Mouse (Mus musculus) CD4-positive, CD25-positive, alpha-beta regulatory T cell, adult 4 months (primary cell): ENCODE data around the gene Tomm40. TPM values are rescaled to one million over a fixed set of nuclear protein-coding genes. Genes with fewer than 3 reads are reported as not detected.
"Not testable (repeated sequence)": the region's sequence is repeated elsewhere in the genome, so short reads cannot be mapped to it uniquely, and the experiment has no call there.

ENCODE experiments used
- ATAC-seq: one replicate; pipeline ENCODE4 v1.8.0; 2017
- polyA plus RNA-seq, 2 experiments: library from polyadenylated mRNA; unstranded; fragments of 100-300 nt; shearing (Covaris generic); gene quantifications; one replicate each; pipeline ENCODE4 v1.2.1; 2017

Gene Tomm40
- polyA plus RNA-seq, 2 experiments from 2014 or later = 3.7 to 6.9 TPM

GRCm38 (mm10) chr7:19704475-19704874 lies 10.8 kb downstream of the Tomm40 start:
- no peak for ATAC-seq

DNA sequence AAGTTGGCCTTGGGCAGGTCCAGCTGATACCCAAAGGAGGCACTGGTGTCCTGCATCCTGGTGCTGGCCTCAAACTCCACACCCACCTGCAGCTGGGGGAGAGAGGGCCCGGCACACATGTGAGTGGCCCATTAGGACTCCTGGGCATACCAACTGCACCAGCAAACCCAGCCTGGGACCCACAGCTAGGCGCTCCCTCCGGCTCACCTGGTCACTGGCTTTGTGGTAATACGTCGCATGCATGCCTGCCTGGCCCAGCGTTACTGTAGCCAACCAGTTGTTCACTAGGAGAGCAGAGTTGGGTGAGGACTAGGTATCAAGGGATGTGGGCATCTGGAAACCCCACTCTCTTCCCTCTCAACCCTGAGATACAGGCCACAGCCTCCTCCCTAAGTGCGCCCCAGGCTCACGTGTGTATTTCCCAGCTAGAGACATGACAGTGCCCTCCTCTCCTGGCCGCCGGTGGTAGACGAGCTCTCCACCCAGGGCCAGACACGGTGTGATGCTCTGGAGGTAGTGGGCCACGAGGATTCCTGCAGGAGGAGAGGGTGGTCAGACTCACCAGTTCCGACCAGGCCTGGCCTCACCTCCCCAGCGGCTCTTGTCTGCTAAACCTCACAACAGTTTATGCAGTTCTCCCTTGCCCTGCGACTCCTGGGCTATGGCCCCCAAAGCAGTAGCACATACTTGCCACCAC lies 12.2 kb downstream of the Tomm40 start:
- no peak for ATAC-seq

GRCm38 (mm10) chr7:19701069-19701761 lies 14.0 kb downstream of the Tomm40 start:
- no peak for ATAC-seq

GRCm38 (mm10) chr7:19700299-19701068 lies 14.8 kb downstream of the Tomm40 start:
- ATAC-seq = no peak

DNA sequence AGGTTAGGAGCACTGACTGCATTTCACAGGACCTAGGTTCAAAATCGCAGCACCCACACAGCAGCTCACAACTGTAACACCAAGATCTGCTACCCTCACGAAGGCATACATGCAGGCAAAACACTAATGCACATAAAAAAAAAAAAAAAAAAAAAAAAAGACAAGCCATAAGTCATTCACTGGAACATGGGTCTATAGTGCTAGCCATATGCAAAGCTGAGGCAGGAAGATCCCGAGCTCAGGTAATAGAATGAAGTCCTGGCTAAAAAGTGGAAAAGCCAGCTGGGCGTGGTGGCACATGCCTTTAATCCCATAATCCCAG lies 15.4 kb downstream of the Tomm40 start:
- ATAC-seq = no peak

DNA sequence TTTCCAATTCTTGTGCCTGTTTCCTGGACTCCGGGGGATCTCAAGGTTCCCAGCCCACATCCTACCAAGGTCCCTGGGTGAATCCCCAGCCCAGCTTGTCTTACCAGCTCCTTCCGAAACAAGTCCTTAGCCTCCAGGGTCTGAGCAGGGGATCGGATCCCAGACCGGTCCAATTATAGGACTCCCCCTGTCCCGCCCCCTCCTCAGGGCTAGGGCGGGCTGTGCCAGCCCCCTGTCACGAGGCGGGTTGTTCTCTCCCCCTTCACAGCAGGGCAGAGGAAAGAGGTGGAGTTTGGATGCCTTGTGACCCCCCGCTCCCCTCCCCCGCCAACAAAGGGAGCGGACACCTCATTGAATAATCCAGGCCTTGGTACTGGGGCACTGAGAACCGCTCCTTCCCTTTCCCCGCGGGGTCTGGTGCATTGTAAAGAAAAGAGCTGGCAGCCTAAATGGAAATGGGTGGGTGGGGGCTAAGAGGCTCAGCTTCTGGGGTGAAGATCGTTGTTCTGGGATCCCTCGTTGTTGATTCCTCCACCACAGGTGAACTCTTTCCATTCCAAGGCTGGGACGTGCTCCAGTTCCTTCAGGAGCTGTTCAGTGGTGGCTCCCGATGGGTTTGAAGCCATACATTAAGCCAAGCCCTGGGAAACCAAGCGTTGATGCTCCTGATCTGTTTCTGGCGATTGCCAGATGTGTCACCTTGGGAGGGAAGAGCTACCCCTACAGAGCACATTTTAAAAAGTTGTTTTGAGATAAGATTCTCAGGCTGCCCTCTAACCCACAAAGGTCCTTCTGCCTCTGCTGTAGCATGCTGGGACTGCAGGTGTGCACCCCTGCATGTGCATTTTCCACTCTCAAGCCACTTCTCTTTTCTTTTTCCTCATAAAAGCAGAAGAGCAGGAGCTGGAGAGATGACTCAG lies 16.1 kb downstream of the Tomm40 start, which contains the start of gene Apoe:
Gene Apoe, minus strand, starts transcription at position 282 of the 920 bp plus-strand sequence.
- ATAC-seq = no peak

DNA sequence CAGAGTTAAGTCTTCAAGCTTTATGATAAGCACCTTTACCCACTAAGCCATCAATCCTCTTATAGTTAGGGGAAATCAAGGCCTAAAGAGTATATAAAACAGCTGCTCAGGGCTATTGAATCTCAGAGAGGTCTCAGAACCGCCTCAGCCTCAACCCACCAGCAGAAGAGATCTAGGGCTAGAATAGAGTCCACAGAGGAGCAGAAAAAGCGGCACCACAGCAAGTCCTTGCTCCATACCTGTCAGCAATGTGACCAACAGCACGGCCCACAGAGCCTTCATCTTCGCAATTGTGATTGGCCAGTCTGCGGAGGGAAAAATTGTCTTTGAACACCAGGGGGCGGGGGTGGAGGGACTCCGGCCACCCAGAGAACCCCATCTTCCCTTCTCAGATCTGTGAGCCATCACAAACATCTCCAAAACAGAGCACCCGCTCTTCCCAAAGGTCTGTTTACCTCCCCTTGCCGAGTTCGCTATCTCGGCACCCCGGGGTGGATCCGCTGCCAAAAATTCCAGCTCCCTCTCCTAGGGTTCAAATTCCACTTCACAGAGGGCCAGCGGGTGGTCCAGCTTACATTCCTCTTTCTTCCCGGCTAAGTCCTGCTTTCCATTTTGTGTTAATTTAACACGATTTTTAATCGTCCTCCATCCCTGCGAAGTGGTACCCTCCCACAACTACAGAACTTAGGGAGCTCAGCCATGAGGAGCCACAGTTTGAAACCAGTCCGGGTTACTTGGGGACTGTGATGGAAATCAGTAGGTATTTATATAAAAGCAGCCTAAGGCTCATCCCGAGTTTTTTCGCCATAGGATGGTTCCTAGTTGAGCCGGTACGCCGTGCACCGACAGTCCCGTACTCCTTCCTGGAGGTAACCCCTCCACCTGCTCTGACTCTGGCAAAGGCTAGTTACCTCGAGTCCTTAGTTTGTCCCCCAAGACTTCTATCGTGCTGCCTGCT lies 17.0 kb downstream of the Tomm40 start:
- ATAC-seq = no peak

GRCm38 (mm10) chr7:19696336-19696873 lies 18.8 kb downstream of the Tomm40 start:
- ATAC-seq = no peak

DNA sequence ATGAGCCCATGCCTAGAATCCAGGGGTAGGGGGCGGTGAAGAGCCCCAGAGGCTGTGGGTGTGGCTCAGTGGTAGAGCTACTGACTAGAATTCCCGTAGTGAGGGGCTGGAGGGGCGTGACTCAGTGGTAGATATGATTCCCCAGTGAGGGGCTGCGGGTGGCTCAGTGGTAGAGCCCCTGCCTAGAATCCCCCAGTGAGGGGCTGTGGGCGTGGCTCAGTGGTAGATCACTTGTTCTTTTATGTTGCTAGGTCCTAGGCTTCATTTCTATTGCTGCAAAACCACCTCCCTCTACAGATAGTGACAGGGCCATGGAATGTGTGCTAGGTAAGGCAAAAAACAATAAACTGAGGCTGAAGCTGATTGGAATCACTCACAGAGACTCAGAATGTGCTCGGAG lies 19.4 kb downstream of the Tomm40 start:
- no peak for ATAC-seq

DNA sequence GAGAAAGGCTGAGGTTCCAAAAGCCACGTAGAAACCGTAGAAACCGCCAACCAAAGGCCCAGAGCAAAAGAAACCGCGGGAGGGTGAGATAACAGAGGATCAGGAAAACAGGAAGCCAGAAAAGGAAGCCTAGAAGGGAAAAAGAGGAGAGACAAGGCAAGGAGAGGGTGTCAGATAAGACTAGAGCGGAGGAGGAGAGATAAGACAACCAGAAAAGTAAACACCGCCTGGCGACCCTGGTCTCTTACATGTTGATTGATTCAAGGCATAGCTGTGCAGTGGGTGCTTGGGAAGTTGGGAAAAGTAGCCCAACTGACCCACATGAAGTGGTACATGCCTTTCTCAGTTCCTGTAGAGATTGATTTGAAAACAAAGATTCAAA lies 20.0 kb downstream of the Tomm40 start:
- ATAC-seq = no peak

DNA sequence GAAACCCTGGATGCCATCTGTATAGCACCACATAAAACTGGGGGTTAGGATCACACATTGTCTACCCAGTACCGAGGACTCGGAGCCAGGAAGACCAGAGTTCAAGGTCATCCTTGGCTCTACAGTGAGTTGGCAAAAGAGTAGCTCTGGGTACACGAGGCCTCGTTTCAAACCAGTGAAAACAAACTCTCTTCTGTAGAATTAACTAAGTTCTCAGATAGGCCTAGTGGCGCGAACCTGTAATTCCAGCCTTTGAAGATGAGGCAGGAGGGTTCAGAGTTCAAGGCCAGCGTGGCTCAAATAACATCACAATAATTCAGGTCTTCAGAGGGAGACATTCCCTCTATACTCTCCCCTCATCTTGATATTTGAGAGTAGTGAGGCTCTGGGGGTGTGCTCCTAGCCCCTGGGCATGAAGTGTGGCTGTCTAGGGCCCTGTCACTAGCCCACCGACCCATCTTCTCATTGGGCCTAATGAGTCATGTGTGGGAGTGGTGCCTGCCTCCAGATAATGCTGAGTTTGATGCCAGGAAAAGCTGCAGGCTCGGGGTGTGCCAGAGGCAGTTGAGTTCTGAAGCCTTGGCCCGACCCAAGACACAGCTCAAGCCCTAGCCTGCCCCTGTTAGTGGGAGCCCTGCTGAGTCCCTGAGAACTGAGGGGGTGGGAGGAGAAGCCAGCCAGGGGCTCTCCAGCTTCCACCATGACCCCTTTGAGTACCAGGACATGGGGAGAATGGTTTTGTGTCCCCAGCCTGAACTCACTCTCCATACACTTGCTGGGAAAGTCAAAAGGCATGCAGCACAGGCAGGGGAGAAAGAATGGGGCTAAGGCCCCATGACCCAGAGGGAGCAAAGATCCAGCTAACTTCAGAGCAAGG lies 20.7 kb downstream of the Tomm40 start:
- no peak for ATAC-seq

- no peak for ATAC-seq
These were observed 21.8 kb downstream of the Tomm40 start for GRCm38 (mm10) chr7:19693421-19693820.

DNA sequence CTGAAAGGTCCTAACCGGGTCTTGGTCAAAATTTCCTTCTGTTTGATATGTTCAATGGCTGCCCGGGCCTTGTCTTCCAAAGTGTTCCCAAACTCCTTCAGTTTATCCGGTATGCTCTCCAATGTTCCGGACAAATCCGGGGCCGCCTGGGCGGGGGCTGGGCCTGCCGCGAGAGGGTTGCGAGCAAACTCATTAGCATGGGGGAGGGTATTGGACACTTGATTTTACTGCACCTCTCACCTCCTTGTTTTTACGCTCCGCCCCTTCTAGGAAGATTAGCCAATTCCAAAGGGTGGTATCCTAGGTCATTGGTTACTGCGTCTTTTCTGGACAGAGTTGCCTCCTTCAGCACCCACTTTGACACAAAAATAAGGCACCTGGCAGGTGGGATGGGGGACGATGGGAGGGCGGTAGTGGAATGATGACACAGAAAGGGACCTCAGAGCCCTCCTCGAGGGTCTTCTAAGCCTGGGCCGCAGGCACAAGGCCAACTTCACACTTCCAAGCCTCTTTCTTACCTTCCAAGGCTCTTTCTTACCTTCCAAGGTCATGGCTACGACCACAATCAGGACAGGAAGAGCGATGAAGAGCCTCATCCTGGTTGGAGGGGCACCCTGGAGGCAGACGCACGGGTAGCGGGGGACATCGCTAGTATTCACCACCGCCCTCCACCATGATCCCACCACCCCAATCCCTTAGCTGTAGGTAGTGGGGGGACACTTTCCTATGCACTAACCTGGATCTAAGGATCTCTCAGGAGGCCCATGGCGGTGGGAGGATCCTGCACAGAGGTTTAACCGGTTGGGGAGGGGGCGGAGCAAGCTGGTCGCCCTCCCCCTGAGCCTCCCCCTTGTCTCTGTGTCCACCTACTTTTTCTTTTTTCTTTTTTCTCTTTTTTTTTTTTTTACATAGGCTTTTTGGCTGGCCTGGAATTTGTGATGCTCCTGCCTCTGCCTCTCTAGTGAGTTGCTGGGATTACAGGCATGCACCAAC lies 23.1 kb downstream of the Tomm40 start, which contains the start of gene Apoc1:
Gene Apoc1, minus strand, starts transcription at position 788 of the 993 bp plus-strand sequence.
- no peak for ATAC-seq

DNA sequence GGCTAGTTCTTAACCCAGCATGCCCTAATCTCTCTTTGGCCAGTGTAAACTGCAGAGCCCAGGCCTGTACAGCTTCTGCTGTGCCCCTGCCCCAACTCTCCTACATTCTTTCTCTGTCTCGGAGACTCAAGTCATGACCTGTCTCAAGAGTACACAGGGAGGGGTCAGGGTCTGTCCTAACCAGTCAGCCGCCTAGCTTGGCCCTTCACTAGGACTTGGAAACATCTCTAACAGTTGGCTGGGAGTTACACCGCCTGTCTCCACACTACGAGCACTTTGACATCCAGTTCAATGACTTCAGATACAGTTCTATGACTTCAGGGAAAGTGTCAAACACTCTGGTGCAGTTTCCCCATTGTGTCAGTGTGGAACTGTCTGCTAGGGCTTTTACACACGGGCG lies 23.8 kb downstream of the Tomm40 start:
- ATAC-seq = no peak

DNA sequence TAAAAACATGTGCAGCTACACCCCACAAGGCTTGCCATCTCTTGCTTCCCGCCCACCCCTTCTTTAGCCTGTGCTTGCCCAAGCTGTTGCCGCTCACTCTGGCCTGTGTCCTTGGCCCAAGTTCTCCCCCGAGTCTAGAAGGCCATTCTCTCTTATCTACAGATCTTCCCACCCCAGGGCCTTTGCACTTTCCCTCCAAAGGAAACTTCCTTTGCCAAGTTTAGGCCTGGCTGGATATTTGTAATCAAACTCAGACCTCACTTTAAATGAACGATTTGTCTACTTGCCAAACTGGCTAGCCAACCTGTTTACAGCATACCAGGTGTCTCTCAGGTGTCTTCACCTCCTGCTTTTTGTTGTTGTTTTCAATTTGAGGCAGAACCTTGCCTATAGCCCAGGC lies 24.4 kb downstream of the Tomm40 start:
- ATAC-seq = no peak

- ATAC-seq = no peak
These were observed 26.6 kb downstream of the Tomm40 start for GRCm38 (mm10) chr7:19688611-19689010.

DNA sequence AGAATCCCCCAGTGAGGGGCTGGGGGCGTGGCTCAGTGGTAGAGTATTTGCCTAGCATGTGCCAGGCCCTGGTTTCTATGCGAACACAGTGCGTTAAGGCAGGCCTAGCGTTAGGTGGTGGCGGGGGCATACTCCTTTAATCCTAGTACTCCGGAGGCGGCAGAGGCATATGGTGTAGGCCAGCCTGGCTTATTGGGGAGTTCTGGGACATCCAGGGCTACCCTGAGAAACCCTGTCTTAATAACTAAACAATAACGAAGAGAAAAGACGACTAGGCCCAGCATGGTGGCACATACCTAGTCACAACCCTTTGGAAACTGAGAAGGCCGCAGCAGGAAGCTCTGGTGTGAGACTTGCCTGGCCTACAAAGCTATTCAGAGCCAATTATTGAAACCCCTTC lies 27.1 kb downstream of the Tomm40 start:
- no peak for ATAC-seq

DNA sequence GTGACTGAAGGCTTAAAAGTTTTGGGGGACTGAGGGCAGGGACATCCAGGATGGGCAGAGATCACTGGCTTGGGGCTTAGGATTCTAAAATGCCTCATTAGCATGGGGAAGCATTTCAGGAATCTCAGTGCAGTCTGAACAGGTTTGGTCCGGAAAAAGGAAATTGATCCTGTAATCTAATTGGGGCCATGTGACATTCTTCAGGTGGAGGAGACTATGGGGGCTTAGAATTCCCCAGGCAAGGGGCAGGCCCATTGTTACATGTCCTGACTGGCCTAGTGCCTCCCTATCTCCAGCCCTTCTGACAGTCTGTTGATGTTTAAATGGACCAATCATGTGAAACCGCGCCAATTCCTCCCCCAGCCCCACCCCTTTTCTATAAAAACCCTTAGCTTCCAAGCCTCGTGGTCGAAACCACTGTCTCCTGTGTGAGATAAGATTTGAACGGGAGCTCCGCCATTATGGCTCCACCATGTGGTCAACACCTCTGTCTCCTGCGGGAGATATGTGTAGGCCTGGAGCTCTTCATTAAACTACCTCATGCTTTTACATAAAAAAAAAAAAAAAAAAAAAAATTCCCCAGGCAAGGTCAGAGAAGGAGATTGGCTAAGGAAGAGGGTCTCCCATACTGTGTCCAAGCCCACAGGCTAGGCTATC lies 28.2 kb downstream of the Tomm40 start:
- ATAC-seq = not testable (repeated sequence)
